In the genomic region with DNA sequence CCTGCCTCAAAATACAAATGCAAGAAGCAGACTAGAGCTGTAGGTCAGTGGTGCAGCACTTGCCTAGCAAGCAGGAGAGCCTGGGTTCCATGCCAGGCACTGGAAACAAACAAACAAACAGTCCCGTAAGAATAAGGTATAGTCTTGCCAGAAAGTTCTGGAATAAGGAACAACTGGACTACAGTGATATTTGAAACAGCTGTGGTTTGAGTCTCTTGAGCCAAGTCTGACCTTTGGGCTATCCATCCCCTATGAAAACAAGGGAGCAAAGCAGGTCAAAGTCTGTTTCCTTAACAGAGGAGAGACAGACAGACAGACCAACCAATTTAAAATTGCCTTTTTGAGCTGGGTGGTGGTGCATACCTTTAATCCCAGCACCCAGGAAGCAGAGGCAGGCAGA, we compare ENCODE assay signal across 1 mouse cellular context.
TF ChIP-seq lines count a peak whose summit lies in the region.

No protein-coding gene starts in this region.

TF ChIP-seq in myocyte, 11 proteins besides CTCF, POLR2A, EP300 and RAD21 (continued from another document):
- no peak for TF ChIP-seq USF1 (IDR thresholded peaks at IDR 0.05; ENCODE audit: low read depth)
